Mouse (Mus musculus): ENCODE measurements around the gene Tmem248. TPM values are rescaled to one million over a fixed set of nuclear protein-coding genes. Genes with fewer than 3 reads are reported as not detected.
A peak's percentile ranks its signal among the peaks of the same experiment; 100 is the strongest.

The Tmem248 gene
- polyA plus RNA-seq, 1 experiment from 2014 or later: 39.5 TPM

- no peak for DNase-seq (ENCODE audit: low spot score)
These were observed 16.4 kb upstream of the Tmem248 start for GRCm38 (mm10) chr5:130200233-130201029.

GRCm38 (mm10) chr5:130203948-130204347 lies 12.9 kb upstream of the Tmem248 start:
- no peak for DNase-seq (ENCODE audit: low spot score)

DNA sequence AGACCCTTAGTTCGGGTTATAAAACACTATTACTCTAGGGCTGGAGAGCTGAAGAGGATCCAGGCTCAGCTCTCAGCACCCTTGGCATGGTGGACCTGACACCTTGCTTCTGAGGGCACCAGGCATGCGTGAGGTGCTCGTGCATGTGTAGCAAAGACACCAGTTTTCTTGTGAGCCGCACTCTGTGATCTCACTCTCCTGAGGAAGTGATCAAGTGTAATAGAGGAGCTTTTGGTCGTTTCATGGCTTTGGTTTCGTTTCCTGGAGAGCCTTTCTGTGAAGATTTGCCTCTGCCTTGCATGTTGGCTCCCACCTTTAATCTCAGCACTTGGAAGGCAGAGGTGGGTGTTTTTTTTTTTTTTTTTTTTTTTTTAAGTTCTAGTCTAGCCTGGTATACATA lies 12.3 kb upstream of the Tmem248 start:
- DNase-seq (ENCODE audit: low spot score): peak; percentile 47

DNA sequence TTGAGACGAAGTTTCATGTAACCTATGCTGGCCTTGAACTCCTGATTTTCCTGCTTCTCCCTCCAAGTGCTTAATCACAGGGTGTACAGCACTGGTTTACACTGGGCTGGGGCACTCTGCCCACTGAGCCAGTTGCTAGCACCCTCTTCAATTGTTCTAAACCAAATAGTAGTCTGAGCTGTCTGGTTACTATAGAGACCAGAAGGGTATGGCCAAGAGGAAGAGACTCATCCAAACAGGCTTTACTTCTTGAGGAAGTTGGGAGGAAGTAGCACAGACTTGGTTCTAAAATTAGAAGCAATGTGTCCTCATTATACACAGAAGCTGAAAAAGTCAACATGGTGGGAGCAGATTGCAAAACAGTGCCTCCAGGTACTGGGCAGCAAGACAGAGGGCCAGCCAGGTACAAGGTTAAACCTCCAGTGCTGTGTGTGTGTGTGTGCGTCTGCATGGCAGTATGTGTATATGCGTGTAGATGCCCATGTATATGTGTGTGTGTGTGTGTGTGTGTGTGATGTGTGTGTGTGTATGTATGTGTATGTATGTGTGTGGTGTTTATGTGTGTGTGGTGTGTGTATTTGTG lies 11.3 kb upstream of the Tmem248 start:
- no peak for DNase-seq (ENCODE audit: low spot score)

- no peak for DNase-seq (ENCODE audit: low spot score)
These were observed 9.6 kb upstream of the Tmem248 start for GRCm38 (mm10) chr5:130207299-130207698.

DNA sequence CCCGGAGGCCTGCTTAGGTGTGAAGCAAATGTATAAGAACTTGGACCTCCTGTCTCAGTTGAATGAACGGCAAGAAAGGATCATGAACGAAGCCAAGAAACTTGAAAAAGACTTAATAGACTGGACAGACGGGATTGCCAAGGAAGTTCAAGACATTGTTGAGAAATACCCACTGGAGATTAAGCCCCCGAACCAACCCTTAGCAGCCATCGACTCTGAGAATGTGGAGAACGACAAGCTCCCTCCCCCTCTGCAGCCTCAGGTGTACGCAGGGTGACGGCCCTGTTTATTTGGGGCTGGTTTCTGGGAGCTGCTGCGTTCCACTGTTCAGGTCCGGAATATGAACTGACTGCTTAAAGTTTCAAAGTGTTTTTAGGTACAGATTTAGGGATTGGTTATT lies 3.9 kb upstream of the Tmem248 start:
- no peak for DNase-seq (ENCODE audit: low spot score)

GRCm38 (mm10) chr5:130217406-130217805 lies 525 bp downstream of the Tmem248 start:
- DNase-seq (ENCODE audit: low spot score): no peak

GRCm38 (mm10) chr5:130218336-130218735 lies 1.5 kb downstream of the Tmem248 start:
- DNase-seq (ENCODE audit: low spot score): no peak

- DNase-seq (ENCODE audit: low spot score): no peak
These were observed 4.4 kb downstream of the Tmem248 start for GRCm38 (mm10) chr5:130221316-130221715.

DNA sequence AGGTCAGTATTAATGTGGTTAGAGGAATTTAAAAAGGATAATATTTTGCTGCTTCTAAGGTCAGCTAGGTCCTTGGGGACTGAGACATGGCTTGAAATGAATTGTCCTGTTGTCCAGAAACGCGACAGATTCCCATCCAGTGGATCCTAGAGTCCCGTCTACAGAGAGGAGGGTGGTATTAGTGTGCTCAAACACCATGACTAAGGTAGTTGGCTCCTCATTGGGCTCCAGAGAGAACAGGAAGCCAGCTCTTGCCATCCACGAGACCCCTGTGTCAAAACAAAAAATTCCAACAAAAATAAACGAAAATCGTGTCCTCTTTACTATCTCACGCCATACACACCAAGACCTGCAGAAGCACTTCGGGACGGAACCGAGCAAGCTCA lies 4.9 kb downstream of the Tmem248 start:
- DNase-seq (ENCODE audit: low spot score): no peak

DNA sequence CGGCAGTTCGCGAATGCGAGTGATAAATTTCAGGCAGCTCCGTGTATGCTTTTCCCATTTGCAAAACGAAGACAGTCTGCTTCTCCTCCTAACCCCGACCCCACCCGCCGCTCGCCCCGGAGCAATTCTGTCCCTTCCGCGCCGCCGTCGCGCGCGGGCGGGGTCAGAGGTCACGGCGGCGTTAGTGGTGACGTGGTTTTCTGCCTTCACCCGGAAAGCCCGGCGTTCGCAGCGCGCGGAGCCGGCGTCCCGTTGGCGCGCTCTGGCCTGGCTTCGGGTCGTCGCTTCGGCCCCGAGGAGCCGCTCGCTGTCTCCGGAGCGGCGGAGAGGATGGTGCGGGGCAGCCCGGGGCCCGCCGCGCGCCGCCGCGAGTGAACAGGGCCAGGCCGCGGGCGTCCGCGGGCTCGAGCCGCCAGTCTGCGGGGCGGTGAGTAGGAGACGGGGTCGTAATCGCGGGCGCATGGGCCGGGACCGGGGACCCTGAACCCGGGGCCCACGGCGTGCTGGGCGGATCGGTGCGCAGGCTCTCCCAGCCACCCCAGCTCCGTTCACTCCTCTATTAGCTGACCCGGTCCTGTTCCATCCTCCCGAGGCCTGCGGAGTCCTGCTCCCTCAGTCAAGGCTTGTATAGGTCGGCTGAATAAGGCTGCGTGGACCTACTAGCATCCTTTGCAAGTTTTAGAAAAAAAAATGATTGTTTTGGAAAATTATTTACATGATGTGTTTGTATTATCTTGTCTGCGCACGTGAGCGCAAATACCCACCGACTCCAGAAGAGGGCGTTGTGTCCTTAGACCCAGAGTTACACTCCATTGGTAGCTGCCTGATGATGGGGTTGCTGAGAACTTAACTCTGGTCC lies 5.5 kb downstream of the Tmem248 start:
- DNase-seq (ENCODE audit: low spot score): peak; percentile 94

DNA sequence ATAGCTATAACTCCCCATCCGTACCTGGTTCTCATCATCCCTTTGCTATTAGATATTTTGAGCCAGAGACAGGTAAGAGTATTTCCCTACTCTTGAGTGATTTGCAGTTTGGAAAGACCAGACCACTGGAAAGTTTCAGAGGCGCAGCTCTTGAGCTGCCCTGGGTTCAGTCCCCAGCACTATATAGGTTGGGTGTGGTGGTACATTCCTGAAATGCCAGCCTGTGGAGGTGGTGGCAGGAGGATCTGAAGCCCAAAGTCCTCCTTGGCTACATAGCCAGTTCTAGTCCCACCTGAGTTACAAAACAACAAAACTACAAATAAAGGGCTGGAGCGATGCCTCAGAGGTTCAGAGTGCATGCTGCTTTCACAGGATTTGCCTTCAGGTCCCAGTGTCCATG lies 9.9 kb downstream of the Tmem248 start:
- no peak for DNase-seq (ENCODE audit: low spot score)

- no peak for DNase-seq (ENCODE audit: low spot score)
These were observed 11.2 kb downstream of the Tmem248 start for GRCm38 (mm10) chr5:130228120-130228519.

DNA sequence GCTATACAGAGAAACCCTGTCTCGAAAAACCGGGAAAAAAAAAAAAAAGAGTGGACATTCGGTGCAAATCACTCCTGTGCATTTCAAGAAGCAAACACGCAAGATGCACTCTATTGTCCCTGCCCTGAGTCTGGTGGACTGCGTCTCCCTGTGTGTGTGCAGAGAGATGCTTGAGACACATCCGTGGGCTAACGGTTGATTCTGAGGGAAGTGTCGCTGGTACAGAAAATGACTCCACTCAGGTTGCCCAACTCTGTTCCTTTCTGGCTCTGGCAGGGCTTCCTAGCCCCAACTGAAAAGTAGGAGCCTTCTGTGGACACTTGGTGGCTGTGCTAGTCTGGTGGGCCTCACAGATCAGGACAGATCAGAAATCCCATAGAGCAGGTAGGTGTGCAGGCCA lies 19.4 kb downstream of the Tmem248 start:
- no peak for DNase-seq (ENCODE audit: low spot score)

DNA sequence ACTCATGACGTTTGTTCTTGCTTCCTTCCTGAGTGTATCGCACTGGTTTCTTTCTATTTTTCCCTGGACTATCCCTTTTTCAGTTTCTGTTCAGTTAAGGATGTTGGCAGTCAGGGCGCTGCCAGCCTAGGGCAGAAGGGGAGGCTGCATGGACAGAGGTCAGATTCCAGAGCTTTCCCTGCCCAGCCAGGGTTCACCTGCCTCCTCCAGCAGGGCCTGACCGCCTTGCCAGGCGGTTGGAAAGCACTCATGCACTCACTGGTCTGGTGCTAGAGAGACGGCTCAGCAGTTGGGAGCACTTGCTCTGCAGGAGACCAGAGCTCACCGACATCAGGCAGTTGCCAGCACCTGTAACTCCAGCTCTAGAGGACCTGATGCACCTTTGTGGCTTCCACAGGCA lies 22.4 kb downstream of the Tmem248 start:
- DNase-seq (ENCODE audit: low spot score): no peak

GRCm38 (mm10) chr5:130239856-130240255 lies 23.0 kb downstream of the Tmem248 start:
- no peak for DNase-seq (ENCODE audit: low spot score)

GRCm38 (mm10) chr5:130241426-130241825 lies 24.5 kb downstream of the Tmem248 start:
- DNase-seq (ENCODE audit: low spot score): no peak

- DNase-seq (ENCODE audit: low spot score): no peak
These were observed 30.9 kb downstream of the Tmem248 start for GRCm38 (mm10) chr5:130247823-130248222.

GRCm38 (mm10) chr5:130254164-130255016 lies 37.5 kb downstream of the Tmem248 start:
- peak; percentile 19 for DNase-seq (ENCODE audit: low spot score)

- DNase-seq (ENCODE audit: low spot score): peak; percentile 99
These were observed 38.3 kb downstream of the Tmem248 start, which contains the start of the genes Sbds and Tyw1 for GRCm38 (mm10) chr5:130255017-130255720. TSS of gene Sbds (minus strand) at chr5:130255530. TSS of gene Tyw1 (plus strand) at chr5:130255619.

Data from thymus, postnatal 0 days (tissue).